Mouse (Mus musculus): ENCODE measurements at regions not wholly inside any gene's neighbourhood (a gene's known extent, or its start where the extent isn't known, plus 50 kb on each side); places are given as distances from the start of the nearest gene placed in this dataset.

GRCm38 (mm10) chr3:38697871-38698270 is 188.9 kb upstream of the Fat4 start:
- H3K4me3 ChIP-seq (ENCODE audit: low read depth, low read length), result no peak overlapping the region
- no peak overlapping the region for H3K9ac ChIP-seq
- peak; percentile 20 for DNase-seq
- no peaks in the 10 kb centered on the region for H3K9me3 ChIP-seq (ENCODE audit: low read length)
- H3K27ac ChIP-seq (ENCODE audit: low read depth, low read length), result no peak overlapping the region
- peak; percentile 58 for ATAC-seq
- no peak overlapping the region for H3K4me2 ChIP-seq (ENCODE audit: low read depth)
- TF ChIP-seq CTCF (IDR thresholded peaks at IDR 0.05; ENCODE audit: low read depth), result no peak
- H3K4me1 ChIP-seq (ENCODE audit: insufficient read depth), result no peaks in the 10 kb centered on the region
- H3K36me3 ChIP-seq (ENCODE audit: insufficient read depth), result no peaks in the 10 kb centered on the region
- 8% methylated on average over 8 of the region's 8 CpGs for WGBS
- no peaks in the 10 kb centered on the region for H3K27me3 ChIP-seq (ENCODE audit: insufficient read depth, low read length)

GRCm38 (mm10) chr3:38697349-38697748 is 189.4 kb upstream of the Fat4 start:
- Histone ChIP-seq H3K27me3 (ENCODE audit: insufficient read depth, low read length) (no peaks in the 10 kb centered on the region), H3K9me3 (ENCODE audit: low read length) (no peaks in the 10 kb centered on the region), H3K27ac (ENCODE audit: low read depth, low read length) (no peak overlapping the region), H3K36me3 (ENCODE audit: insufficient read depth) (no peaks in the 10 kb centered on the region), H3K4me2 (ENCODE audit: low read depth) (no peak overlapping the region), H3K4me1 (ENCODE audit: insufficient read depth) (no peaks in the 10 kb centered on the region), H3K4me3 (ENCODE audit: low read depth, low read length) (no peak overlapping the region), H3K9ac (no peak overlapping the region)
- WGBS, result 70% methylated on average over 2 of the region's 2 CpGs
- DNase-seq, result no peak
- ATAC-seq, result no peak
- TF ChIP-seq CTCF (IDR thresholded peaks at IDR 0.05; ENCODE audit: low read depth), result no peak

- TF ChIP-seq CTCF (IDR thresholded peaks at IDR 0.05; ENCODE audit: low read depth), result no peak
- Histone ChIP-seq H3K36me3 (ENCODE audit: insufficient read depth) (no peaks in the 10 kb centered on the region), H3K4me2 (ENCODE audit: low read depth) (no peak overlapping the region), H3K9ac (no peak overlapping the region), H3K9me3 (ENCODE audit: low read length) (no peaks in the 10 kb centered on the region), H3K4me1 (ENCODE audit: insufficient read depth) (no peaks in the 10 kb centered on the region), H3K27ac (ENCODE audit: low read depth, low read length) (no peak overlapping the region), H3K27me3 (ENCODE audit: insufficient read depth, low read length) (no peaks in the 10 kb centered on the region), H3K4me3 (ENCODE audit: low read depth, low read length) (no peak overlapping the region)
- peak; percentile 61 for DNase-seq
- ATAC-seq, result peak; percentile 83
- 35% methylated on average over 7 of the region's 7 CpGs for whole genome bisulfite sequencing
Measured at GRCm38 (mm10) chr3:38695836-38696235, 190.9 kb upstream of the Fat4 start.

- TF ChIP-seq CTCF (IDR thresholded peaks at IDR 0.05; ENCODE audit: low read depth), result no peak
- no peak for ATAC-seq
- DNase-seq, result no peak
- H3K27me3 ChIP-seq (ENCODE audit: insufficient read depth, low read length), result no peaks in the 10 kb centered on the region
- H3K9ac ChIP-seq, result no peak overlapping the region
- no peak overlapping the region for H3K27ac ChIP-seq (ENCODE audit: low read depth, low read length)
- no peak overlapping the region for H3K4me3 ChIP-seq (ENCODE audit: low read depth, low read length)
- no peaks in the 10 kb centered on the region for H3K4me1 ChIP-seq (ENCODE audit: insufficient read depth)
- no peaks in the 10 kb centered on the region for H3K9me3 ChIP-seq (ENCODE audit: low read length)
- H3K36me3 ChIP-seq (ENCODE audit: insufficient read depth), result no peaks in the 10 kb centered on the region
- no peak overlapping the region for H3K4me2 ChIP-seq (ENCODE audit: low read depth)
Measured at GRCm38 (mm10) chr3:38692768-38693167, 194.0 kb upstream of the Fat4 start.

GRCm38 (mm10) chr3:38684247-38684991 is 199.8 kb upstream of the Ankrd50 start:
- H3K27ac ChIP-seq (ENCODE audit: low read depth, low read length), result no peak overlapping the region
- ATAC-seq, result no peak
- H3K9me3 ChIP-seq (ENCODE audit: low read length), result no peaks in the 10 kb centered on the region
- 91% methylated on average over 4 of the region's 4 CpGs for WGBS
- no peak for DNase-seq
- no peak overlapping the region for H3K4me2 ChIP-seq (ENCODE audit: low read depth)
- H3K27me3 ChIP-seq (ENCODE audit: insufficient read depth, low read length), result no peaks in the 10 kb centered on the region
- H3K9ac ChIP-seq, result no peak overlapping the region
- H3K4me1 ChIP-seq (ENCODE audit: insufficient read depth), result no peaks in the 10 kb centered on the region
- no peak overlapping the region for H3K4me3 ChIP-seq (ENCODE audit: low read depth, low read length)
- no peaks in the 10 kb centered on the region for H3K36me3 ChIP-seq (ENCODE audit: insufficient read depth)
- no peak for TF ChIP-seq CTCF (IDR thresholded peaks at IDR 0.05; ENCODE audit: low read depth)

GRCm38 (mm10) chr3:38663670-38664494 is 179.2 kb upstream of the Ankrd50 start:
- H3K9ac ChIP-seq, result no peak overlapping the region
- no peaks in the 10 kb centered on the region for H3K9me3 ChIP-seq (ENCODE audit: low read length)
- H3K4me3 ChIP-seq (ENCODE audit: low read depth, low read length), result no peak overlapping the region
- peak; percentile 61 for DNase-seq
- WGBS, result 29% methylated on average over 17 of the region's 17 CpGs
- H3K36me3 ChIP-seq (ENCODE audit: insufficient read depth), result no peaks in the 10 kb centered on the region
- 0 out of 2 replicates have a peak overlapping the region, but pooled peaks have one; percentile 21 for H3K27ac ChIP-seq (ENCODE audit: low read depth, low read length)
- H3K4me1 ChIP-seq (ENCODE audit: insufficient read depth), result no peaks in the 10 kb centered on the region
- peak overlapping the region; percentile 10; the same call in 1 of the 2 replicates for H3K4me2 ChIP-seq (ENCODE audit: low read depth)
- H3K27me3 ChIP-seq (ENCODE audit: insufficient read depth, low read length), result no peaks in the 10 kb centered on the region
- no peak for TF ChIP-seq CTCF (IDR thresholded peaks at IDR 0.05; ENCODE audit: low read depth)
- peak; percentile 77 for ATAC-seq

- no peak for DNase-seq
- Histone ChIP-seq H3K4me2 (ENCODE audit: low read depth) (no peak overlapping the region), H3K9me3 (ENCODE audit: low read length) (no peaks in the 10 kb centered on the region), H3K27ac (ENCODE audit: low read depth, low read length) (no peak overlapping the region), H3K4me3 (ENCODE audit: low read depth, low read length) (no peak overlapping the region), H3K27me3 (ENCODE audit: insufficient read depth, low read length) (no peaks in the 10 kb centered on the region), H3K4me1 (ENCODE audit: insufficient read depth) (no peaks in the 10 kb centered on the region), H3K9ac (no peak overlapping the region), H3K36me3 (ENCODE audit: insufficient read depth) (no peaks in the 10 kb centered on the region)
- ATAC-seq, result no peak
- TF ChIP-seq CTCF (IDR thresholded peaks at IDR 0.05; ENCODE audit: low read depth), result peak; percentile 53
- WGBS, result 63% methylated on average over 5 of the region's 5 CpGs
Measured at GRCm38 (mm10) chr3:38663023-38663422, 178.4 kb upstream of the Ankrd50 start.

All from forebrain, postnatal 0 days (tissue).